Mouse (Mus musculus) urinary bladder, postnatal 4 days (tissue): ENCODE measurements at regions not wholly inside any gene's neighbourhood (a gene's known extent, or its start where the extent isn't known, plus 50 kb on each side); places are given as distances from the start of the nearest gene placed in this dataset.

Experiments used
- DNase-seq, 2 experiments: peaks; one replicate each; pipeline ENCODE4 v3.0.0; 2021 to 2022; ENCODE audit warnings: low spot score in 2 of 2

GRCm38 (mm10) chr3:39062415-39062814, 175.7 kb downstream of the Fat4 start:
- no peak for DNase-seq

DNA sequence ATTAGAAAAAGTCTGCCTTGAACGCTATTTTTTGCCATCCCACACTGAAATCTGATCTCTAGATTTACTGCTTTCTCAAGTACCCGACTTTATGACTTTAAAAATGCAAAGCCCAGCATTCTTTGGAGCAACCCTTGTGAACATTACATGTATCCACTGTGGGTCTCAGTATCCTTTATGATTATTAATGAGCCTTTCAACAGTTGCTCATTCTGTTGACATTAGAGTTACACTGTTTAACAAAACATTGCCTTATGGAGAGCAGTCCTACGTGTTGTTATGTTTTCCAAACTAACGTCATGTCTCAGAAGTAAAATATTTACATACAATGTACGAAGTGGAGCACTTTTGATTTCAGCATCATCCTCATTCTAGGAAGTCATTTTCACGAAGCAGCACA, 178.7 kb downstream of the Fat4 start:
- no peak for DNase-seq

- no peak for DNase-seq
Observed at GRCm38 (mm10) chr3:39069011-39069410, 182.3 kb downstream of the Fat4 start.

GRCm38 (mm10) chr3:39082678-39083270, 196.0 kb downstream of the Fat4 start:
- no peak for DNase-seq

DNA sequence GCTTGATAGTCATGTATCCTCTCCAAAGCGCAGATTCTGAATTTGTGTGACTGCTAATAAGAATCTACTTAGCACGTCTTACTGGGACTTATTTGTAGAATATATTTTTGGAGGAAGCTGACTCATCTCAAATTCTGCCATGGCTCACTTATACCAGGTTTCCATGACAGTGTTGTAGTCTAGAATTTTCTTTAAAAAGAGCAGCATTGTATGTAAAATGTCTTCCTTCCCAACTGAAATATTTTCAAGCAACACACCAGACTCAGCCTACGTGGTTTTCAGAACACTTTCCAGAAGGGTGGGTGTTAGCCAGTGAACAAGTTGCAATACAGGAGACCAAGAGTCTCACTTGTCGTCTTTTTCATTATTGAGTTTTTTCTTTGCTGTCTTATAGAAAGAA, 202.2 kb downstream of the Fat4 start:
- DNase-seq, result no peak

DNA sequence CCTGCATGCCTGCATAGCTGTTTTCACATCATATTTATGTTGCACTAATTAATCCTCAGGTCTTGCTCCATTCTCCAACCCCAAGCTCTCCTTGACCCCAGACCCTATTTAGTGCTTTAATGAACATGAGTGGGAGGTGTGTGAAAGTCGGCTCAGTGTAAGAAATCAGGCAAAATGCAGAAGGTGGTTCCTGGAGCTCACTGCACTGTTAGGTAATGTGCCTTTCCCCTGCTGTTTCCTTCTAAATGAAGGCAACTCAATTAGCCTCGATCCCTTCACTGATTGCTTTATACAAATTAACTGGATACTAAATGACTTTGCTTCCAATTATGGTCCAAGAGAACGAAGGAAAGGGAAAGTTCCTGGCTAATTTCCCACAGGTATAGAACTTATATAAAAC, 215.6 kb downstream of the Fat4 start:
- DNase-seq, result no peak

- DNase-seq, result no peak
Observed at GRCm38 (mm10) chr3:39109756-39110392, 223.1 kb downstream of the Fat4 start.

DNA sequence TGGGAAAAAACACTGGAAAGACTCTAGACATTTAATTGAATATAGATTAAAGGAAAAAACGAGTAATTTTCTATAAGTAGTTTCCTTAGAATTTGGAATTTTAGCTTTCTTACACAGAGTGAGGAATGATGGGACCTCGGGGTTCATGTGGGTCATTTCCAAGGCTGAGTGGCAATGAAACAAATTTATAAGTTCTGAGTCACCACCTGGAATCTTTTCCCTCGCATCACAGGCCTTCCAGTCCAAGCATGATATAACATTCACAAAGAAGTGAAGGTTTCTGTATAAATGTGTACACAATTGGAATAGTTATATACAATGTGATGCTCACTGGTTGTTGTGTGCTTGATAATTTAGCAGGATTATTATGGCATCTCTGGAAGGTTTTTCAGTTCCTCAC, 227.3 kb downstream of the Fat4 start:
- DNase-seq, result no peak

DNA sequence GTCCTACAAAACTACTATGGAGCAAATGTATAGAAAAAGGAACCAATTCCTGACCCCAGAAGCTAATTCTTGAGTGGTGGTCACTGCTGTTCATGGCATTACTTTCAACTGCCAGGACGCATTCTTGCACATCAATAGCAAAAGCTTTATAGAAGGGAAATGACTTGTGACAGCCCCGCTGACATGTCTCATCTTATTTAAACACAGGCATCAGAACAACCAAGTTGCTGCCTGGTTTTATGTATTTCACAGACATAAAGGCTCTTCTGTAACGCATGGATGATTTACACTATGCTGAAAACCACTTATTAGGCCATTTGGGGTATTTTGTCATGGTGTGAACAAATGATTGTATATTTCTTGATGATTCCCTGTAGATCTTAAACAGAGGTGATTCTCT, 228.1 kb downstream of the Fat4 start:
- no peak for DNase-seq

- DNase-seq, result no peak
Observed at GRCm38 (mm10) chr3:39115441-39115840, 228.7 kb downstream of the Fat4 start.

GRCm38 (mm10) chr3:39122250-39122649, 235.5 kb downstream of the Fat4 start:
- no peak for DNase-seq

DNA sequence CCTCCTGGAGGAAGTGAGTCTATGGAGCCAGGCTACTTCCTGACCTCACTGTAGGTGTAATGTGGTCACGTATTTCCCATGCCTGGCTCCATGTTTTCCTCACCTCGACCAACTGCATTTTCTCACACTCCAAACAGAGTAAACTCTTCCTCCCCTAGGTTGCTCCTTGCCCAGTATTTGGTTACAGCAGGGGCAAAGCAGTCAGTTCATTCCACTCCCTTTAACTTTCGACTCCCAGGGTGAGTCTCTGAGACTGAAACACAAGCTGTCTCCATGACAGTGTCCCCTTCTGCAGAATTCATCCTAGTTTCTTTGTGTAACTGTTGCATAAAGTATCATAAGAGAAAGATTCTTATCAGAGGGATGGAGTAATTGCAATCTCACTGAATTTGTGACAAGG, 243.8 kb downstream of the Fat4 start:
- DNase-seq, result no peak

GRCm38 (mm10) chr3:39165006-39165667, 278.4 kb downstream of the Fat4 start:
- DNase-seq, result no peak

DNA sequence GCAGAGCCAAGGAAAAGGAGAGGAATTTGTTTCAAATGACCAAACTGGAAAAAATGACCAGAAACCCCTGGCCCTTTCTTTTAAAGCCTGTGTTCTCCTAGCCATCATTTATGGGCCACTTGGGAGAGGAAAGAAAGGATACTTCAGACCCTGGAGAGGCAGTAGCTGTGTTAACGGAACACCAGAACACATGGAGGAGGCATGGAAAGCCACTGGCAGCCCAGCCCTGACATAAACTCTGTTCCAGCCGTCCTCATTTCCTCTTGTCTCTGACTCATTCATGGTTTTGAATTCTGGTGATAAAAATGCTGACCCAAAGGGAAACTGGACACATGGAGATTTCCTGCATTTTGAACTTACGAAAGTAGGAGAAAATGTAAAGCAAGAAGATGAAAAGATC, 295.9 kb downstream of the Fat4 start:
- no peak for DNase-seq

- no peak for DNase-seq
Observed at GRCm38 (mm10) chr3:39195102-39195501, 308.4 kb downstream of the Fat4 start.

GRCm38 (mm10) chr3:39202662-39203061, 315.9 kb downstream of the Fat4 start:
- DNase-seq, result no peak

GRCm38 (mm10) chr3:39208651-39209050, 321.9 kb downstream of the Fat4 start:
- no peak for DNase-seq

DNA sequence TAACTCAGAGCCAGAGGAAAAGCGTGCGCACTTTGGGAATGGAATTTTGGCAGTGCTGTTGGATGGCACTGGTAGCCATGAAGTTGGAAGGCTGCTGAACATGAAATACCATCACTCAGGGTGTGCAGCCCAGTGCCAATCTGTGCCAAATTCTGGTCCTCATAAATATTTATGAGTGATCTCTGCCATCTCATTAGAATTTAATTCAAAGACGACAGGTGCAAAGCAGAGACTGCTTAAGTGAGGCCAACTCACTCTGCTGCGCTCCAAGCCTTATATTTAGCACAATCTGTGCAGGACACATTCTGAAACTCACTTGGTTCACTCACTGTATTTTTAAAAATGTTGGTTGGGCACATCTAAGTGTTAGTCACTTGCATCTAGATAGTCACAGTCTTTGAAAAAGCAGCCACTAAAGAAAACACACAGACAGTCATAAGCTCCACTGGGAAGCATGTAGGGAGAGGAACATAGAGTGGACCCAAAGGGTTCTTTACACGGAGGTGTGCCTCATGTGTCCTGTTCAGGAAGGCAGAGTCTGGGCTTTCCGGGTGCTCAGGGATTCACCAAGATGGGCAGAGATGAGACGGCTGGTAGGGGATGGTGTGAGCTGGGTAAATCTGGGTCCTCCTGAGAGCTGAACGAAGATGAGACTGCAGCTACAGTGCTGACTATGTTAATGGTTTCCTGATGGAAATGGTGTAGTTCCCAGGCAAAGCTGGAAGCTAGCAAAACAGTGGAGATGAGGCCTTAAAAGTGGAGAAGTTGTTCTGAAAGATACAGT, 322.8 kb downstream of the Fat4 start:
- no peak for DNase-seq

DNA sequence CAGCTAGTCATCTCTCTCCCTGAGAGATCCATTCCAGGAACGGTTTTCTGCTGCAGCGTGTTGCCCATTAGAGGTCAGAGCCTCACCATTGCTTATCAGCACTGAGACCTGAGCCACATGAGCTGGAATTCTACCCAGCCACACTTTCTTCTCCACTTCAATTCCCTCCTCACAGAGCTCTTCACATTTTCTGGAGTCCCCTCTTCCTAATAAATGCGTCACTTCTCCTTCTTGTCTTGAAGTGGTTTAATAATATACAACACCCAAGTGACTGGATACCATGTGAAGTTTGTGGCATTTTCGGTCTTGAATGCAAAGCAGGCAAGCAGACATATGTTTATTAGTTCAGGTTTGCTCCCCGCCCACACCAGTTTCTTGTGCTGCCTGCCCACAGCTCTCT, 324.9 kb downstream of the Fat4 start:
- no peak for DNase-seq

DNA sequence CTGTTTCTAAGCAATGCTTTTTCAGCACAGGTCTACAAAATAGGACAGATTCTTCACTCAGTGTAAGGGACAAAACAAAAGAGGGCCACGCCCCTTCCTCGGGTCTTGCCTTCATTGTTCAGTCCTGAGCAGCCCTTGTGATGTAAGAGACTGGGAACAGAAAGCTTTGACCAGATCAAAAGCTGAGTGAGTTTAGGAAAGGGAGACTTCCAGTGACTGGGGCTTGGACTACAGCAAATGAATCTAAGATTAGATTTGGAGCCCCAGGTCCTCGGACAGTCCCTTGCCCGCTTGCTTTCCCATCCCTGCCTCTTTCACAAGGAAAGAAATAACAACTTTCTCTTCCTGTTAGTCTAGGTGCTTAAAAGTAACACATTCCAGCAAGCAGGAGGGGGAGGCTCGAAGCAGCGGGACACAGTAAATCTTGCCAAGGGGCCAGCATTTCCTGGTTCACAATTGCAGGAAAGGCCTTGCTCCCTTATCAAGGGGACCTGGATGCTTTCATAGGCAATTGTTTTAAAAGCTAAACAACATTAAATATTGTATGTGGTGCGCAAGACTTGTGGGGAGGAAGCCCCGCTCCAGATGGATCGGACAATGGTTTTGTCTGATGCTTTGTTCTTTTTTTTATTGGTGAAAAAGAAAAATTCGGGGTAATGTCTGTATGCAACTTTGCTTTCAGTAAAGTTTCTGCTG, 333.4 kb downstream of the Fat4 start:
- no peak for DNase-seq

DNA sequence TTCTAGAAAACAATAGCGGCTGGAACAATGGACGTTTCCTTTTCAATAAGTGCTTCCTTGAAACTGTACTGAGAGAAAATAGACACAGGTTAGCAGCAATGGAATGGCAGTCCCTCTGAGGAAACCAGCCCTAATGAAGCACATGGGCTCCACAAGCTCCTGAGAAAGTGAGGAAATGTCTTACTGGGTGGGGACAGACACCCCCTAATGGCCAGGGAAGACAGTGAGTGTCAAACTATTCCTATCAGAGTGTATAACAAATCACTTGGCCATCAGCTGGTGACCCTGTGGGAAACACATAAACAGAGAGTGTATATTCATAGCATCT, 333.9 kb downstream of the Fat4 start:
- no peak for DNase-seq

GRCm38 (mm10) chr3:39222059-39222458, 335.3 kb downstream of the Fat4 start:
- DNase-seq, result no peak
